Mouse (Mus musculus) retina, postnatal 1 day (tissue): Measurements from ENCODE around the gene Ikbkg.
A peak's percentile ranks its signal among the peaks of the same experiment; 100 is the strongest.
"Not testable (repeated sequence)": the region's sequence is repeated elsewhere in the genome, so short reads cannot be mapped to it uniquely, and the experiment has no call there.

ENCODE experiments used
- DNase-seq: peaks from one replicate; pipeline ENCODE4 v3.0.0-alpha.2; 2012

Gene Ikbkg

DNA sequence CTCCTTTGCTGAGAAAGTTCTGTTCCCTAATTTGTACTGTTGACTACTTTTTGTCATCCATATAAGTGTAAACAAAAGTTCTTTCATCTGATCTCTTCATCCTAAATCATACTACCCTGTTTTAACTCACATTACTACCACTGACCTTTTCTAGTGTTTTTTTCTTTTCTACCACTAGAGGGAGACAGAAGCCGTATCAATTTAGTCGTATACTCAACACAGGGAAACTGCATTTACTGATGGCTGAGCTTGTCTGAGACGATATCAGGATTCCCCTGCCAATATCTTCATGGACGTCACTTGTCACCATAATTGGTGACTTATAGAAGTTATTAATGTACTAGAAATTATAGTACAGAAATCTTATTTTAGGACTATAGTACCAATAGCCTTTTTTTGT, 59.7 kb downstream of the Ikbkg start:
- peak; percentile 61 for DNase-seq

DNA sequence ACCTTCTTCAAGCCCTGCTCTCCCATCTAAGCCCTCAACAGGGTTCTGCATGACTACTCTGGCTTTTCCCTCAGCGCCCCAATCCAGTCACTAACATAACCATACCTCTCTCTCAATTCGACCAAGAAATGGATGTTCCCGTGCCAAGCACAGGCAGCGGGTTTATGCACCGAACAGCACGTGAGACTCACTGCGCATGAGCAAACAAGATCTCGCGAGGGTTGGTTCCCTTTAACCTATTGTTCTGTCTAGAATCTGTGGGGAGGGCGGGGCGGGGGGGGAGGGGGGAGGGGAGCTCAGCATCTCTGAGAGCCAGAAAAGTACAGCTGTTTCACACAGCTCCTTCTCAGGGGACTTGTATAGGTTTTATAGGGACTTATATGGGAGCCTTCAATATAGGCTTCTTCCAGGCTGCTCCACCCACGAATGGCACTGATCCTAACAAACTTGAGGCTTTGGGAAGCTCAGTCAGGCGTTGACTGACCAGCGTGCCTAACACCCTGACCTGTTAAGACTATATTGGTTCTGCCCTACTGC, 88.3 kb downstream of the Ikbkg start, which contains the start of gene Gm6880:
Gene Gm6880, minus strand, starts transcription at position 51 of the 537 bp plus-strand sequence.
- not testable (repeated sequence) for DNase-seq

DNA sequence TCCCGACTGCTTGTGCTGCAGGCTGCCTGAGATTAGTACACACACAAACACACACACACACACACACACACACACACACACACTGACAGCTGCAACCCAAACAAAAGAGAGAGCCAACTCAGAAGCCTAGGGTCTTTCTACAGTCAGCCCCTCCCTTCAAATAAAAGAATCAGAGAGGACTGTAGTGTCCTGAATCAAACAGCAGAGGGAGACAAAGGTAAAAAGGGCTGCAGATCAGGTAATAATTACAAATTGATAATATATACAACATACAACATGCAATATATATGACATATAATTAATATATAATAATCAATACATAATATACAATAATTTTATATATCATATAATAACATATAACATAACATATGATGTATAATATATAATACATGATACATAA, 104.0 kb downstream of the Ikbkg start:
- peak; percentile 9 for DNase-seq
